Mouse (Mus musculus) liver, postnatal 0 days (tissue): ENCODE results near the gene Bcl6.

Experiments used
- CTCF ChIP-seq: sonication (generic); IDR thresholded peaks from 2 replicates; pipeline ENCODE4 v1.5.1; 2016; ENCODE audit warnings: antibody characterized with exemption, low read depth
- EP300 ChIP-seq: IDR thresholded peaks from 2 replicates; pipeline ENCODE4 v1.6.1; 2016; ENCODE audit warnings: antibody characterized with exemption, low read depth, mild to moderate bottlenecking

GRCm38 (mm10) chr16:23988157-23988465 lies 541 bp downstream of the Bcl6 start:
- TF ChIP-seq EP300: no peak
- no peak for TF ChIP-seq CTCF
